Mouse (Mus musculus): ENCODE measurements around the gene Itpkb.

DNA sequence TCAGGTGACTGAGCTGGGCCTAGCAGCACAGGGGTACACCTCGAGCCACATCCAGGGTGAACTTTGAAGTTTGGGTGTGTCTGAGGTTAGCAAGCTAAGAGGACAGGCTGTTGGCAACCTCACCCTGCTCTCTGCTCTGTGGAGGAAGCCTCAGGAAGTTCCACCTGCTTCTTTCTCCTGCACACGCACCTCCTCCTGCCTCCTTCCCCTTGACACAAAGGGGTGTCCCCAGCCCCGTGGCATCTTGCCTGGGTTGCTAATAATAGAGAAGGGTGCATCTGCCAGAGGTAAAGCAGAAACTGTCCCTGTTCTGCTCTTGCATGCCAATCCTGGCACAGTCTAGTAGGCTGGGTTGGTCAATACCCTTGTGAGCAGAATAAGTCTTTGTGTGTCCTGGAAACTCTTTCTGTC, 60.0 kb downstream of the Itpkb start:
- TF ChIP-seq GATA1 (IDR thresholded peaks at IDR 0.05; ENCODE audit: borderline replicate concordance, low read length) (no peak), FLI1 (IDR thresholded peaks at IDR 0.05; ENCODE audit: low read length) (no peak)

Data from megakaryocyte, embryonic 14.5 days (primary cell).